Mouse (Mus musculus) monocyte, adult 2 months (primary cell): ENCODE data around the gene Isg15.

Source experiments
- DNase-seq, 2 experiments: peaks; one replicate each; pipeline ENCODE4 v3.0.0; 2022; ENCODE audit warnings: low spot score in 2 of 2, low read depth in 1 of 2

Gene Isg15

DNA sequence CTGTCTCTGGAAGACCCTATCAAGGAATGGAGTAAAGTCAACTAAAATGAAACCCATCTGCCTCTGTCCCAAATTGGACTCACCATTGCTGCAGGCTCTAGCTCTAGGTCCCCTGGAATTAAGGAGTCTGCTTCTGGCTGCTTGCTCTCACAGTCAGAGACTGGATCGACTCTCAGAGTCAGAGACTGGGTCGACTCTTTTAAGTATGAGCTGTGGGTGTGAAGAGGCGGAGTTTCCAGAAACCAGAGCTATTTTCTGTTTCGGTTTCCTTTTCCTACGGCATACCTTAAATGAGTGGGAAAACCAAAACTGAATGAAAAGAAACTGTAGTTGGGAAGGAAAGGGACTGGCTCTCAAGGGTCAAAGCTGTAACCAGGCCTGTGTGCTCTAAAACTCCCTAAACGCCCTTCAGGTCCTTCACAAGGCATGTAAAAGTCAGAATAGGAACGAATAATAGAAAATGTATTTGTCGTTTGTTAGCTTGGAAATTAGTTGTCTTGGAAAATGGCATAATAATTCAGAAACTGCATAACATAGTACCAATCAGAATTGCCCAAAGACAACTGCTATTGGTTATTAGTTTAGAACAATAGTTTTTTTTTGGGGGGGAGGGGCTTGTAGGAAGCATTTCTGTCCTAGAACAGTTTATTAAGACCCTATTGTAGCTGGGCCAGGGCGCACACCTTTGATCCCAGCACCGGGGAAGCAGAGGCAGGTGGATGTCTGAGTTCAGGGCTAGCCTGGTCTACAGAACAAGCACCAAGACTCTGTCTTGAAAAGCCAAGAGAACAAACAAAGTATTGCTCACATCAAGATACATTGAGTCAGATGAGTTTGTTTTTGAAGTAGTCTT lies at the start of gene Isg15:
Gene Isg15 (minus strand): TSS at position 196 of the 853 bp plus-strand sequence.
- DNase-seq = no peak

DNA sequence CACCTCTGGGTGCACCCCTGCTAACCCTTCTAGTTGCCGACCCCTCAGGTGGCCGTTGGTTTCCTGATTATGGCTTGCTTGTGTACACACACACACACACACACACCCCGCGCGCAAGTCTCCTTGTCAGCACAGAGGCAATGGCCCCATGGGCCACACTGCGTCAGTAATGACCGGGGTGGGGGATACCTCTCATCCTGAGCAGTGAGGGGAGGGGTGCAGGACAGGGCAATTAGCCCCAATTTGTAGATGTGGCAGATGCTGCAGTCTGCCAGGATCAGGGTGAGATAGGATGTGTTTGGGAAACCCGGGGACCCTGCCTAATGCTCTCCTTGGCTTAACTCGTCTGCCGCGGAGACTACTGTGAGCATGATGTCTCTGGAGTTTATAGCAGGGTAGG lies 48.9 kb upstream of the Isg15 start:
- DNase-seq = no peak

DNA sequence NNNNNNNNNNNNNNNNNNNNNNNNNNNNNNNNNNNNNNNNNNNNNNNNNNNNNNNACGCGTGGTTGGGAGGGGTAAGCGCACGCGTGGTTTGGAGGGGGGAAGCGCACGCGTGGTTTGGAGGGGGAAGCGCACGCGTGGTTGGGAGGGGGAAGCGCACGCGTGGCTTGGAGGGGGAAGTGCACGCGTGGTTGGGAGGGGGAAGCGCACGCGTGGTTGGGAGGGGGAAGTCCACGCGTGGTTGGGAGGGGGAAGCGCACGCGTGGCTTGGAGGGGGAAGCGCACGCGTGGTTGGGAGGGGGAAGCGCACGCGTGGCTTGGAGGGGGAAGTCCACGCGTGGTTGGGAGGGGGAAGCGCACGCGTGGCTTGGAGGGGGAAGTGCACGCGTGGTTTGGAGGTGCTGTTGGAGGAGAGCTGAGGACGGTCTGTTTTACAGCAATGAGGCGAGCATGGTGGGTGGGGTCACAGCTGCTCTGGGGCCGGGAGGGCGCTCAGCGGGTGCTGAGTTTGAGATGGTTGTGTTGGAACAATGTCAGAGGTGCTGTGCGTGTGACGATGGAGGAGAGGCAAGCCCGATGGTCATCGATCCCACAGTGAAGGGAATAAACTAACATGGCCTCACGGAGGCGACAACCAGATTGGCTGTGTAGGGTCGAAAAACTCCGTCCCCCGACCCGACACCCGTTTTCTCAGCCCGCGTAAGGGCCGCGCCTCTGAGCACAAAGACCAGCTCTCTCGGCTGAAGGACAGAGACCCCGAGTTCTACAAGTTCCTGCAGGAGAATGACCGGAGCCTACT lies 36.2 kb upstream of the Isg15 start:
- no peak for DNase-seq

DNA sequence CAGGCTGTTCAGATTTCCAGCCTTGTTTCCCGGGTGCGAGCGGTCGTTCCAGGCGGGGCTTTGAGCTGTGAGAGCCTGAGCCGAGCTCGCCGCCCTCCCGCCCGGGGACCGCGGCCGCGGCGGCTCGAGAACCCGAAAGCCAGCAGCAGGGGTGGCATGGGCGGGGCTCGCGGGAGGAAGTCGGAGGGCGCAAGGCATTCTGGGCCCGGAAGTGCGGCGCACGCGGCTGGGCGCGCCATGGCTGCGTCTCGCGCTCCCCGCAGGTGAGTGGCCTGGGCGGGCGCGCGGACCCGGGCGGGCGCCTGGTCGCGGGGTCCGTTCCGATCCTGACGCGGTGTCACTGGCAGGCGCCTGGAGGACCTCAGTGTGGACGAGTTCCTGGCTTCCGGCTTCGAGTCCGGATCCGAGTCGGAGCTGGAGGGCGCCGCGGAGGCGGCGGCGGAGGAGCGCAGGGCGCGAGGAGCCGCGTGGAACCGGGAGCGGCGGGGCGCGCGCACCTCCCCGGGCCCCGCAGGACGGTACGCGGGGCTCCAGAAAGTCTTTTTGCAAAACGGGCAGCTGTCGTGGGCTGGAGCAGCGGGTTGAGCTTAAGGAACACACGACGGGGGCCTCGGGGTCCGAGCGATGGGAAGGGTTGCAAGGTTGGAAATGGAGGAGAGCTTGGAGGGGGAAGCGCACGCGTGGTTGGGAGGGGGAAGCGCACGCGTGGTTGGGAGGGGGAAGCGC lies 35.4 kb upstream of the Isg15 start, which contains the start of gene Noc2l:
Gene Noc2l (plus strand): TSS at position 203 of the 726 bp plus-strand sequence.
- peak; percentile 65 to 79 for DNase-seq

DNA sequence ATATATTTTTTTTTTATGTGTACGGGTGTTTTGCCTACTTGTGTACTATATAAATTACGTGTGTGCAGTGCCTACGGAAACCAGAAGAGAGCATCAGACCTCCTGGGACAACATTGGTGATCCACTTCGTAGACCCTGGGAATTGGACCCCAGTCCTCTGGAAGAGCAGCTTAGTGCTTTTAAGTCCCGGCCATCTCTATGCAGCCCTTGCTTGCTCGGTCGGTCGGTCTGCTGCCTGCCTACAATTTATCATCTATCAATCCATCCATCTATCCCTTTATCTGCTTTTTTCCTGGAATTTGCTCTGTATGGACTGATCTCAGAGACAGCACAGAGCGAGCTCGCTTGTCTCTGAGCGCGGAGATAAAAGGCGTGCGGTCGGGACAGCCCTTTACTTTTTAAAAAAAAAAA lies 34.7 kb upstream of the Isg15 start:
- DNase-seq = no peak

DNA sequence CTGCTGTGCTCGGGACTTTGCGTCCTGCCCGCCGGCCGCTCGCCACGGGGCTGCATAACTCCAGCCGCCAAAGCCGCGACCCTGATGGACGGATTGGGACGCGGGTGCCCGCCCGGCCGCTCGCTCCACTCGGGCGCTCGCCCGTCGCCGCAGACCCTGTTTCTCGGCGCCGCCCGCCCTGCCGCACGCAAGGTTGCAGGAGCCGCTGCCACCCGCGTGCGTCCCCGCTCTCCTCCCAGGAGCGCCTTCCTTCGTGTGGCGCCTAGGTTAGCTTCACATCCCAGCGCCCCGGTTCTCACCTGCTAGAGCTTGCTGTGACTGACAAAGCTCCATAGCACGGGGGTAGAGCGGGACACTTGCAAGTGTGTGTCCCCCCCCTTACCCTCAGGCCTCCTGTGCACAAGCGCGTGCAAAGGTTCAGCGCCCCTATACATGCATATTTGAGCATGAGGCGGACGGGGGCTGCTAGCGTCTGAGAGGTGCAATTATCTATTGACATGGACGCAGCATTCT lies 34.1 kb upstream of the Isg15 start, which contains the start of gene Plekhn1:
Gene Plekhn1 (minus strand): TSS at position 157 of the 513 bp plus-strand sequence.
- DNase-seq = no peak

DNA sequence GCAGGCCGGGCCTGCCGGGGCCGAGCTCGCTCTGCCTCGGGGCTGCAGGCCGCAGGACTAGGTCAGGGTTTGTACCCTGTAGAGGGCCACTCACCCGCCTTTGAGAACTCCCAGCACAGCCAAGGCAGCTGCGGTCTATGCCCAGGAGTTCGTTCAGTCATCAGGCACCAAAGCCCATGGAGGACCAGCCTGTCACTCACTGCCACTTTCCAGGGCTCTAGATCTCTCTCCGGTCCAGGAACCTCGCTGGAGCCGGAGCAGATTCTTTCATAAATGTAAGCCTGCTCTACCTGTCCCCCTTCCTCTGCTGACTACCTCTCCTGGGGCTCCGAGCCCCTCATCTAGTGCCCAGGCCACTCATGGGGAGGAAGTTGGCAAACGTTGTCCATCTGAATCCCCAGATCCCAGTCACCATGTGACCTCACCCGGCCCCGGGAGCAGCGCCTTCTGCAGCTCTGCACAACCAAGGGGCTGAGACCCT lies 33.4 kb upstream of the Isg15 start:
- no peak for DNase-seq

DNA sequence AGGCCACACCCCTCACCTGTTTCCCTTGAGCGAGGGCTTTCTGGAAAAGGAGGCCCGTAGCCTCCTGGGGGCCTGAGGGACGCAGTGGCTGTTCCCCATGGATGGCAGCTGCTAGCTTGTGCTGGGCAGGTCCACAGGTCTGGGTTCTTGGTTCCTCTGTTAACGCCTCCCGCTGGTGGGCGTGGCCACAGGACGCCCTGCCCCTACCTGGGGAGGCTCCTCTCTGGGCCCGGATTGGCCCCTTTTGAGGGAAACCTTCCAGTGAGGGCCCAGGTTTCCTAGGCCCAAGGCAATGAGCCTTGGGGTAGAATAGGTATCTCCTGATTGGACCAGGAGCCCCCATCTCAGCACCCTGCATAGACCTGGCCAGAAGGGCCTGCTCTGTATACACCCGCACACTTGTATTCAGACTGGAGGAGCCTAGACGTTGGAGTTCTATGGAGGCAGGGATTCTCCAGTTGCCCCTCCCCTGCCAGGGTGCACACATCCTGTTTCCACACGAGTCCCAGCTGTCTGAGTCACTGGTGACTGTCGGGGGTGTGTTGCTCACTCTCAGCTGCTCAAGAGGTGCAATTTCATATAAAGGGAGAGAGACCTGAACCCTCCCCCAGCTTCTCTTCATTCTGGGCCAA lies 27.9 kb upstream of the Isg15 start:
- no peak for DNase-seq

DNA sequence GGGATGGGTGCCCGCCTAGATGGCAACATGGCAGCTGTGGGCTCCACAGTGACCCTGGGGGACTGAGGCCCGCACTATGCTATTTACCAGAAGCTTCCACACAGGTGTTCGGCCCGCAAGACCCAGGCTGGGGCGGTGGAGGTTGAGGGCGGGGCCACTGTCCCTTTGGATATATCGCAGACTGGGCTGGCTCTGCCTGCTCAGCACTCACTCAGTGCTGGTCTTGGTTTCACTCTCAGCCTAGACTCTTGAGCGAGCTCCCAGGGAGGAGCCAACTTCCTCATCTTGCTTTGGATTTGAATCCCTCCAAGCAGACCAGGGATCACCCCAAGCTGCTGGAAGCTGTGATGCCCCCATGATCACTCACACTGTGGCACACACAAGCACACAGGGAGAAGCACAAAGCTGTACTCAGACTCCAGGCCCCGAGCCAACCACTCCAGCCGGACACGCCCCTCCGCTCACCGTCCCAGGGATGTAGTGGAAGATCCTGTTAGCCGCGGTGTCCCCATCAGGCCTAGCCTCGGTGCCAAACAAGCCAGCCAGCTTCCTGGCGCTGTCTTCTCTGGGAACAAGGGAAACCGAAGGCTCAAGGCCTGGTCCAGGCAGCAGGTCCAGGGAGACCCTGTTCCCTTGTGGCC lies 27.3 kb upstream of the Isg15 start:
- DNase-seq = no peak

DNA sequence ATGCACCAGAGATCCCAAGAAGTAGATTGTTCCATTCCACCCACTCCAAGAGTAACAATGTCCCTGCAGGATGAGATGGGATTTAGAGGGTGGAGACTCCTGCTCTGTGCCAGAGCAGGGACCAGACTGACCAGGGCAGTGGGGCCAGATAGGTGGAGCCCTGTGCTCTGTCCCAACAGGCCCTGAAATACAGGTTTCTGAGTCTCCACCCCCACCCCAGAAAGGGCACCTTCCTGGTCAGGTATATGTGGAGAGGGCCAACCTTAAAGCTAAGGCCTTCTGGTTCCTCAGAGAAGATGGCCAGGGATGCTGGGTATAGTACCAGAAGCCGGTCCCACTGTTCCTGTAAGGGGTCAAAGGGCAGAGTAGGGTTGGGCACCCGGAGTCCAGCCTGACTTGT lies 23.7 kb upstream of the Isg15 start:
- no peak for DNase-seq

DNA sequence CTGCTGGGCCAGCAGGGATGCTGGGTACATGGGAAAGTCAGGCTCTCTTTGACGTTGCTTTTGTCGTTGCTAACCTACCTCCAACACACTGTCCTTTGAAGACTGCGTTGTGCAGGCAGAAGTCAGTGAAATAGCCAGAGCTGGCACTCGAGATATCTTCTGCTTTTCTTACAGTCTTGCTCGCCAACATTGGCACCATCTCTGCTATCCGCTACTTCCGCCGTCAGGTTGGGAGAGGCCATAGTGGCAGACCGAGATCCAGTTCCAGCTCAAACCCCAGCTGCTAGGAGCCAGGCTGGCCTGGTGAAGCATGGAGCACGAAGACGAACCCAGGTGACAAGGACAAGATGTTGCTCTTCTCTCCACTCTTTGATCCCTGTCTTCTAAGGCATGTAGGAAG lies 19.3 kb upstream of the Isg15 start:
- no peak for DNase-seq

DNA sequence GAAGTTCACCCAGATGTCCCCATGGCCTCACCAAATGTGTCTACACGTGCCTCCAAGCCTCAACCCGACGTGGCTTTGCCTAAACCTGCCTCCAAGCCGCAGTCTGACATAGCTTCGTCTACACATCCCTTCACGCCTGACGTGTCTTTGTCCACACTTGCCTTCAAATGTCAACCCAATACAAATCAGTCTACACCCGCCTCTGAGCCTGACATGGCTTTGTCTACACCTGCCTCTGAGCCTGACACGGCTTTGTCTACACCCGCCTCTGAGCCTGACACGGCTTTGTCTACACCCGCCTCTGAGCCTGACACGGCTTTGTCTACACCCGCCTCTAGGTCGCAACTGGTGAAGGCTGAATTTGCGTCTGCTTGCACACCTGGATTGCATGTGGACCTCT lies 17.2 kb upstream of the Isg15 start:
- DNase-seq = no peak

DNA sequence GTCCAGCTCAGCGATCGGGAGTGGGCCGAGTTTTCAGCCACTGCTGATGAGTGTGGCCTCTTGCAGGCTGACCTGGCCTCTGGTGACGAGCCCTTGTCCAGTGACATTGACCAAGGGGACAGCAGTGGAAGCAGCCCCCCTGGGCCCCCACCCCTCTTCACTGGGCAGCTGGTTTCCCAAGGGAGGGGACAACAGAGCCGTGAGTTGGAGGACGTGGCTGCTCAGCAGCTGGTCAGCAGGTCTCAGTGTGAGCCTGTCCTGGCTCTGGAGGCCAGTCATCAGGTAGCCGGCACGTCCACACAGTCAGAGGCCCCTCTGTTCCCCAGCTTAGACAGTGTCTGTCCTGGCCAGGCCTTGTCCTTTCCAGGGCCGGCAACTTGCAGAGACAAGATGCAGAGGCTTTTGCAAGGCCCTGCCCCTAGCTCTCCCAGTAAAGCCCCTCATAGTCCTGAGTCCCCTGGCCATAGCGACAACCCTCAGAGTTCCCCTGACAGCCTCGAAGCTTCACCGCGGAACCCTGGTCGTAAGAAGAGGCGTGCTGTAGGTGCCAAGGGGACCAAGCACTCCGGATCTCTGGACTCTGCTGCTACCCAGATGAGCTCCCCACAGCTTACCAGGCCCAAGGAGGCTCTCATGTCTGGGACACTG lies 16.5 kb upstream of the Isg15 start:
- DNase-seq = no peak

DNA sequence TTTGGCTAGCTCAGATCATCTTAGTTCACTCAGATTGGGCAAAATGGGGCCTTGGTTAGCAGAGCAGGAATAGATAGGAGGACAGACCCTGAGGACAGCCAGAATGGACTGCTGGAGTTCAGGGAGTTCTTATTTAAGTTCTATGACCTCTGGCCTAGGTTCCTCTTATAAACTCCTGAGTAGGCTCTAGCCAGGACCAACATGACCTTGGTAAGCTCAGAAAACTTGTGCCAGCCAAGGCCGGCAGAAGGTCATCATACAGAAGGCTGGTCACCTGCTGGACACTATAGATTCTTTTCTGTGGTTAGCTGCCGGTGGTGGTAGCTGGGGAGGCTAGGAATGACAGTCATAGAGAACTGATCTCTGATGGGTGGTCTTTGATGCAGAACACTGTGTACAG lies 15.6 kb upstream of the Isg15 start:
- no peak for DNase-seq

DNA sequence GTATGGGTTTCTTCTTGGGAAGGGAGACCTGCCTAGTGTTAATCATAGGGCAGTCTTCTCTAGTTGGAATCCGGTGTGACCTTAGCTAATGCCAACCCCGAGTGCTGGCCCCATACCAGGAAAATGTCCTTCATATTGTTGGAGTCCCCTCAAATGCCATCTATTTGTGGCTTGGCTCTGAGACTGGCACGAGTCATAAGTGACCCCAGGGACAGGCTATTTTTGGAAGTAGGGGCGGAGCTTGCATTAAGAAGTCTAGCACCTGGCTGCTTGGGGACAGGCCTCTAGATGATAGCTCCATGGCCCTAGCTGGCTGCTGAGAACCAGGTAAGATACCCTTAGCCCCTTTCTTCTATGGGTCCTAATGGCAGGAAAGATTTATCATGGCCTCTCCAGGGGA lies 15.0 kb upstream of the Isg15 start, which contains the start of gene Perm1:
Gene Perm1 (plus strand): TSS at position 220 of the 400 bp plus-strand sequence.
- no peak for DNase-seq

DNA sequence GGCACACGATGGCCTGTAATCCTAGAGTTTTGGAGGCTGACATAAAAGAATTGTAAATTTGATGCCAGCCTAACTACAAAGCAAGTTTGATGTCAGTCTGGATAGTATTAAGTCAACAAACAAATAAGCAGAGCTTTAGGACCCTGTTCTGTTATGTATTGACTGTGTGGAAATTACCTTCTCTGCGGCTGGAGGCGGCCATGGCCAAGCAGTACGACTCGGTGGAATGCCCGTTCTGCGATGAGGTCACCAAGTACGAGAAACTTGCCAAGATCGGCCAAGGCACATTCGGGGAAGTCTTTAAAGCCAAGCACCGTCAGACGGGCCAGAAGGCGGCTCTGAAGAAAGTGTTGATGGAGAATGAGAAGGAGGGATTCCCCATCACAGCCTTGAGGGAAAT lies 12.5 kb upstream of the Isg15 start:
- no peak for DNase-seq

DNA sequence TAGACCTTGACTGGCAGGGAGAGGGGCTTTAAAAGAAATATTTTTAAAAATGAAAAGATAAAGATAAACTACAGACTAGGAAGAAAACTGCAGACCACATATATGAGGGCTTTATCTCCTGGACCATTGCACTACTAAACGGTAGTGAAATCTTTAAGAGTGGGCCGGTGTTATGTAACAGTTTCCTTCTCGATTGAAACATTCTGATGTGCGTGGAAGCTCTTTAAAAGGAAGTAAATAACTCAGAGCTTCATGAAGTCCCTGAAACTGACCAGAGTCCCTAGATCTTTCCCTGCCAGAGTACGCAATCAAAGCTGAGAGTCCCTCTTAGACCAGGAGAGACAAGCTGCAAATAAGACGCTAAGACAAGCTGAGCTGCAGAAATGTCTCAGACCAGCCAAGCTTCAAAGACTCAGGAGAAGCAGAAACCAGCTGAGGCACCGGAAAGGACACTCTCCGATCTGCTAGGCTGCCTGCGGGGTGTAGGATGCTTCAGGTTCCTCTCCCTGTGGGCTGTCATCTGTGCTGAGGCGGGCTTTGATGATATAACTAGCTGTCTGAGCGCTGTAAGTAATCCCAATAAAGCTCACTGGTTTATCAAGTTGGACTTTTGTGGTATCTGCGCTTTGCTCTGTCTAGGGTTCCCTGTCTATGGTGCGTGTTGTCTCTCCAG lies 9.5 kb upstream of the Isg15 start:
- DNase-seq = no peak

DNA sequence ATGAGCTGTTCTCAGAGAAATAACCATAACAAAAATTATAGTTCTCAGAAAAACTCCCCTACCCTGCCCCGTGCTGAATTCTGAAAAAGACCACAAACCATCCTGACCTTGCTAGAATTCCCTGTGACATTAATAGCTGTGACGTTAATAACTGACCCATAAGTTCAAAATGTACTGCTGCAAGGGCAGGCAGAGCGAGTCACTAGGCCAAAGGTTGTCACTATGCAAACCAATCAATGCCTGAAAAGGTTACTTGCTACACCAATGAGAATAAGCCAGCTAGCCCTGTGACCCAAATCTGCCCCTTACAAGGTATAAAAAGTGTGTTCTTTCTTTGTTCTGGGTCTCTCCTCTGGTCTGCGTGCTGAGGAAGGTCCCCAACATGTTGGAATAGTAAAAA lies 8.3 kb upstream of the Isg15 start:
- no peak for DNase-seq
